ENCODE assay signal across 12 mouse cellular contexts in the genomic region with DNA sequence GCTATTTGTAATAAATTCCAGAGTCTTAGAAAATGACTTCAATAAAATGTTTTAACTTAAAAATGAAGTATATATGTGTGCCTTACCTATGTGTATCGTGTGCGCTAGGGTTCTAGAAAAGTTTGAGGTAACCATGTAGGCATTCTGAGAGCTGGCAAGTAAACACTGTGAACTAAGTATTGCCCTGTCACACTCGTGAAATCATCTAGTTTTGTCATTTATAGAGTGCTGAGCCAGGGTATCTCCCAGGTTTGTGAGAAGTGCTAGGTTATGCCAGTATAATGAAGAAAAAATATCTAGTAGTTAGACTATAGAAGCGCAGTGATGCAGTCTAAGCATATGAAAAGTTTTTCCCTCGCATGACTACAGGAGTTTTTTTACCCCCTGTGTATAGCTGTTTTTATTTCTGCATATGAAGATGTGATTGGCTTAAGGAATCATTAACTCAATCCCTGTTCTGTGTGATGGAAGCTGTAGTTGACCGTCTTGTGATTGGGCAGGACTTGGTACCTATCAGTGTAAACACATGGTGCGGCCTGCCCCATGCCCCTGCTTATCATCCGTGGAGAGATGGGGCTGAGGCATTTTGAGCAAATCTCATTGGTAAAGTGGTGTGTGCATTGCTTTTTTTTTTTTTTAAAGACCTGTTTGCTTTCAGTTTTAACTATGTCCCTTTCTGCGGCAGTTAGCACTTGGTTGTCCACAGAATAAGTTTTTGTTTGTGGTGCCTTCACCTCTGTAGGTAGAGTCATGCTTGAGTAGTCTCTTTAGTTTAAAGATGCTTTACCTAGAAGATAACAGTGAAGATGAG. TPM values are rescaled to one million over a fixed set of nuclear protein-coding genes. Genes with fewer than 3 reads are reported as not detected.
A peak's percentile ranks its signal among the peaks of the same experiment; 100 is the strongest.
DNase-seq lines count a peak whose midpoint lies in the region; ATAC-seq and TF ChIP-seq lines count a peak whose summit lies in the region.
"Had no signal": no experiment of that assay in that cellular context is flagged by ENCODE, and none has a peak within 500 bp of the region (broad histone marks: within the 10 kb centered on the region; RNA-seq: fewer than 3 reads in every experiment).

No protein-coding gene starts in this region.

- no peak for TF ChIP-seq CTCF in G1E (IDR thresholded peaks at IDR 0.05; ENCODE audit: low read depth, low read length)

- peak; percentile 50 for DNase-seq in kidney, adult 9 months
- peak; percentile 79 for DNase-seq in G1E (ENCODE audit: low spot score)
- no peak for DNase-seq in intestine, embryonic 14.5 days (ENCODE audit: low spot score)
- DNase-seq in ovary, postnatal 10 days (ENCODE audit: low spot score) = no peak
- DNase-seq in adrenal gland, postnatal 36 days = no peak
- DNase-seq in layer of hippocampus, adult 8-10 months (ENCODE audit: low spot score in 2 of 2) = no peak
- DNase-seq: gastrocnemius, postnatal 14 days; heart, postnatal 10 days had no signal

- H3K27ac ChIP-seq in kidney, embryonic 16.5 days (ENCODE audit: low read length) = no peak overlapping the region
- no peak overlapping the region for H3K27ac ChIP-seq in intestine, embryonic 14.5 days (ENCODE audit: low read depth)
- H3K27ac ChIP-seq: limb, embryonic 12.5 days; midbrain, embryonic 13.5 days had no signal

- H3K4me1 ChIP-seq in kidney, embryonic 16.5 days (ENCODE audit: insufficient read depth, low read length) = peaks cover 20% of the 10 kb centered on the region
- peaks cover 70% of the 10 kb centered on the region for H3K4me1 ChIP-seq in G1E (ENCODE audit: insufficient read depth, low read depth, low read length)
- peaks cover 14% of the 10 kb centered on the region for H3K4me1 ChIP-seq in intestine, embryonic 14.5 days (replicated peaks; ENCODE audit: control insufficient read depth, insufficient read depth, low read length)
- H3K4me1 ChIP-seq in megakaryocyte, embryonic 14.5 days = peaks cover 80% of the 10 kb centered on the region

- no peak overlapping the region for H3K9ac ChIP-seq in kidney, embryonic 16.5 days (replicated peaks; ENCODE audit: low read length)
- H3K9ac ChIP-seq in intestine, embryonic 14.5 days (ENCODE audit: low read length) = no peak overlapping the region
- H3K9ac ChIP-seq: limb, embryonic 12.5 days; midbrain, embryonic 13.5 days had no signal

- H3K27me3 ChIP-seq in kidney, embryonic 16.5 days (ENCODE audit: insufficient read depth, low read length) = no peaks in the 10 kb centered on the region
- no peaks in the 10 kb centered on the region for H3K27me3 ChIP-seq in G1E (ENCODE audit: insufficient read depth, low read length)
- no peaks in the 10 kb centered on the region for H3K27me3 ChIP-seq in intestine, embryonic 14.5 days (replicated peaks; ENCODE audit: control insufficient read depth, insufficient read depth, low read length)
- no peaks in the 10 kb centered on the region for H3K27me3 ChIP-seq in megakaryocyte, embryonic 14.5 days (replicated peaks)
- H3K27me3 ChIP-seq: limb, embryonic 12.5 days; midbrain, embryonic 13.5 days had no signal

- peaks cover 4% of the 10 kb centered on the region; the same call in 1 of the 2 replicates for H3K9me3 ChIP-seq in kidney, embryonic 16.5 days (ENCODE audit: low read length)
- peaks cover 5% of the 10 kb centered on the region; the same call in 1 of the 2 replicates for H3K9me3 ChIP-seq in G1E (replicated peaks)
- no peaks in the 10 kb centered on the region for H3K9me3 ChIP-seq in intestine, embryonic 14.5 days (ENCODE audit: control insufficient read depth, low read length)
- no peaks in the 10 kb centered on the region for H3K9me3 ChIP-seq in megakaryocyte, embryonic 14.5 days
- H3K9me3 ChIP-seq: midbrain, embryonic 13.5 days had no signal

- no peak for ATAC-seq in kidney, embryonic 16.5 days (ENCODE audit: low FRiP score, low TSS enrichment)
- ATAC-seq in G1E (ENCODE audit: extremely low read depth, insufficient number of reproducible peaks, low FRiP score, poor library complexity, severe bottlenecking) = peak; percentile 93
- peak; percentile 67; the same call in 1 of the 2 replicates for ATAC-seq in intestine, embryonic 14.5 days (replicated peaks; ENCODE audit: low FRiP score, low TSS enrichment, low read depth)
- ATAC-seq: midbrain, embryonic 13.5 days had no signal

- H3K4me2 ChIP-seq in kidney, embryonic 16.5 days (replicated peaks; ENCODE audit: low read depth, low read length) = no peak overlapping the region
- H3K4me2 ChIP-seq in intestine, embryonic 14.5 days (ENCODE audit: low read length) = no peak overlapping the region
- H3K4me2 ChIP-seq: limb, embryonic 12.5 days; midbrain, embryonic 13.5 days had no signal

- WGBS in kidney, embryonic 16.5 days = 85% methylated on average over 9 of the region's 9 CpGs
- WGBS in intestine, embryonic 14.5 days = 73% methylated on average over 9 of the region's 9 CpGs

- H3K36me3 ChIP-seq in kidney, embryonic 16.5 days (ENCODE audit: insufficient read depth, low read length) = 0 out of 2 replicates have a peak, but pooled peaks cover 7% of the 10 kb centered on the region
- H3K36me3 ChIP-seq in G1E (replicated peaks) = peaks cover 51% of the 10 kb centered on the region
- H3K36me3 ChIP-seq in intestine, embryonic 14.5 days (ENCODE audit: control insufficient read depth, insufficient read depth, low read length) = no peaks in the 10 kb centered on the region
- peaks cover 67% of the 10 kb centered on the region for H3K36me3 ChIP-seq in megakaryocyte, embryonic 14.5 days (replicated peaks; ENCODE audit: low read length)
- H3K36me3 ChIP-seq: limb, embryonic 12.5 days; midbrain, embryonic 13.5 days had no signal

- no peak overlapping the region for H3K4me3 ChIP-seq in kidney, embryonic 16.5 days (ENCODE audit: low read length)
- peak overlapping the region; percentile 69 for H3K4me3 ChIP-seq in G1E (ENCODE audit: low read depth, low read length)
- H3K4me3 ChIP-seq in intestine, embryonic 14.5 days (ENCODE audit: low read depth, low read length) = no peak overlapping the region
- H3K4me3 ChIP-seq in megakaryocyte, embryonic 14.5 days (replicated peaks) = peak overlapping the region; percentile 83
- H3K4me3 ChIP-seq: limb, embryonic 12.5 days; midbrain, embryonic 13.5 days had no signal

RNA-seq across cellular contexts. Expression of a gene that starts 21.8 kb away (rescaled TPM):
- polyA plus RNA-seq in kidney, embryonic 16.5 days (2015; fragmentation: Nextera tagmentation; extraction: Ambion mirVana) = 65.8 and 78.4 TPM in 2 replicates
- total RNA-seq in G1E (2014; fragmentation: Nextera tagmentation) (112 and 169 TPM in 2 replicates), G1E (2017) (147 and 155 TPM in 2 replicates)
- polyA plus RNA-seq in G1E (2012) = 37.3 and 44.3 TPM in 2 replicates
- polyA plus RNA-seq in intestine, embryonic 14.5 days (2014; fragmentation: Nextera tagmentation; extraction: Ambion mirVana) = 27.3 and 31.9 TPM in 2 replicates
- 7.6 TPM in 2 replicates for polyA plus RNA-seq in megakaryocyte, embryonic 14.5 days (2012; ENCODE audit: insufficient read depth, low replicate concordance)
- total RNA-seq in adrenal gland, postnatal 36 days (2021) = 10 to 100 TPM; 38.1 to 39.7 TPM
- 100 to 1,000 TPM in 2 of 4 experiments, 10 to 100 TPM in 2; 87.1 to 123 (median 105) TPM for total RNA-seq in layer of hippocampus, adult 8-10 months (2022)

Comparison
In these comparisons a context has a peak if more than half of its experiments do, and no peak if none do; other contexts are left out.
1. DNase-seq: peak in kidney, adult 9 months (single experiment) and G1E (single experiment); none in intestine, embryonic 14.5 days (single experiment), ovary, postnatal 10 days (single experiment), adrenal gland, postnatal 36 days (0 of 2) and layer of hippocampus, adult 8-10 months (0 of 2).
2. H3K4me3 ChIP-seq: peak in G1E (single experiment) and megakaryocyte, embryonic 14.5 days (single experiment); none in kidney, embryonic 16.5 days (single experiment) and intestine, embryonic 14.5 days (single experiment).